Mouse (Mus musculus): Measurements from ENCODE around the gene Cdk11b. TPM values are rescaled to one million over a fixed set of nuclear protein-coding genes. Genes with fewer than 3 reads are reported as not detected.
A peak's percentile ranks its signal among the peaks of the same experiment; 100 is the strongest.
"Not testable (repeated sequence)": the region's sequence is repeated elsewhere in the genome, so short reads cannot be mapped to it uniquely, and the experiment has no call there.

The Cdk11b gene
- total RNA-seq, 2 experiments from 2014 or later = 45.4 to 47.0 TPM

- intact Hi-C loops (cut with DNase I) = no loop called here
- DNase-seq (ENCODE audit: low spot score in 2 of 2) = no peak
Observed at GRCm38 (mm10) chr4:155654456-155655298, 30.0 kb downstream of the Cdk11b start.

GRCm38 (mm10) chr4:155656214-155656751 lies 31.6 kb downstream of the Cdk11b start:
- DNase-seq (ENCODE audit: low spot score in 2 of 2) = no peak
- intact Hi-C loops (cut with DNase I) = no loop called here

GRCm38 (mm10) chr4:155658961-155659360 lies 34.3 kb downstream of the Cdk11b start:
- intact Hi-C loops (cut with DNase I) = no loop called here
- no peak for DNase-seq (ENCODE audit: low spot score in 2 of 2)

GRCm38 (mm10) chr4:155660641-155661040 lies 36.0 kb downstream of the Cdk11b start:
- intact Hi-C loops (cut with DNase I) = no loop called here
- DNase-seq (ENCODE audit: low spot score in 2 of 2) = no peak

GRCm38 (mm10) chr4:155666903-155667302 lies 42.2 kb downstream of the Cdk11b start:
- no peak for DNase-seq (ENCODE audit: low spot score in 2 of 2)
- intact Hi-C loops (cut with DNase I) = loop anchor here (5.0 kb wide), 2 partner anchors 40 kb away; no protein-coding TSS in a partner anchor

GRCm38 (mm10) chr4:155668689-155669597 lies 44.3 kb downstream of the Cdk11b start, which contains the start of gene Mib2:
Gene Mib2 (minus strand): TSS chr4:155669198.
- DNase-seq (ENCODE audit: low spot score in 2 of 2) = peak; percentile 97 to 99
- intact Hi-C loops (cut with DNase I) = loop anchor here (5.0 kb wide), 2 partner anchors 38 to 42 kb away; no protein-coding TSS in a partner anchor

GRCm38 (mm10) chr4:155669598-155670075 lies 45.0 kb downstream of the Cdk11b start:
- intact Hi-C loops (cut with DNase I) = loop anchor here (5.0 kb wide), 2 partner anchors 38 to 42 kb away; no protein-coding TSS in a partner anchor
- no peak for DNase-seq (ENCODE audit: low spot score in 2 of 2)

GRCm38 (mm10) chr4:155670236-155670635 lies 45.6 kb downstream of the Cdk11b start:
- DNase-seq (ENCODE audit: low spot score in 2 of 2); intact Hi-C loops (cut with DNase I): not testable (repeated sequence)

- intact Hi-C loops (cut with DNase I) = no loop called here
- no peak for DNase-seq (ENCODE audit: low spot score in 2 of 2)
Observed at GRCm38 (mm10) chr4:155672082-155672481, 47.4 kb downstream of the Cdk11b start.

GRCm38 (mm10) chr4:155675991-155676390 lies 51.3 kb downstream of the Cdk11b start:
- no peak for DNase-seq (ENCODE audit: low spot score in 2 of 2)
- intact Hi-C loops (cut with DNase I) = no loop called here

GRCm38 (mm10) chr4:155683670-155684277 lies 59.1 kb downstream of the Cdk11b start:
- DNase-seq (ENCODE audit: low spot score in 2 of 2); intact Hi-C loops (cut with DNase I): not testable (repeated sequence)

- intact Hi-C loops (cut with DNase I); DNase-seq (ENCODE audit: low spot score in 2 of 2): not testable (repeated sequence)
Observed at GRCm38 (mm10) chr4:155687764-155688163, 63.1 kb downstream of the Cdk11b start.

GRCm38 (mm10) chr4:155690571-155691375 lies 66.1 kb downstream of the Cdk11b start:
- intact Hi-C loops (cut with DNase I) = no loop called here

GRCm38 (mm10) chr4:155692421-155692820 lies 67.8 kb downstream of the Cdk11b start:
- intact Hi-C loops (cut with DNase I) = no loop called here
- no peak for DNase-seq (ENCODE audit: low spot score in 2 of 2)

More at GRCm38 (mm10) chr4:155690571-155691375, 66.1 kb downstream of the Cdk11b start:
- peak in 1 of 2 experiments; percentile 39 for DNase-seq (ENCODE audit: low spot score in 2 of 2)

- intact Hi-C loops (cut with DNase I) = no loop called here
Observed at GRCm38 (mm10) chr4:155694111-155694481, 69.4 kb downstream of the Cdk11b start, which contains the start of gene Fndc10. Gene Fndc10 (plus strand): TSS chr4:155694342.

GRCm38 (mm10) chr4:155694482-155695401 lies 70.1 kb downstream of the Cdk11b start:
- intact Hi-C loops (cut with DNase I) = no loop called here

More at GRCm38 (mm10) chr4:155694111-155694481, 69.4 kb downstream of the Cdk11b start, which contains the start of gene Fndc10:
- DNase-seq (ENCODE audit: low spot score in 2 of 2) = peak; percentile 72 to 79

GRCm38 (mm10) chr4:155695531-155696062 lies 70.9 kb downstream of the Cdk11b start:
- DNase-seq (ENCODE audit: low spot score in 2 of 2) = no peak
- intact Hi-C loops (cut with DNase I) = no loop called here

More at GRCm38 (mm10) chr4:155694482-155695401, 70.1 kb downstream of the Cdk11b start:
- peak; percentile 87 to 90 for DNase-seq (ENCODE audit: low spot score in 2 of 2)
